ENCODE assay signal across 19 mouse cellular contexts in genomic region chr15:31320598-31321377, GRCm38 (mm10). TPM values are rescaled to one million over a fixed set of nuclear protein-coding genes. Genes with fewer than 3 reads are reported as not detected.
DNase-seq lines count a peak whose midpoint lies in the region; ATAC-seq and TF ChIP-seq lines count a peak whose summit lies in the region.
"Had no signal": no experiment of that assay in that cellular context is flagged by ENCODE, and none has a peak within 500 bp of the region (broad histone marks: within the 10 kb centered on the region; RNA-seq: fewer than 3 reads in every experiment).

No protein-coding gene starts in this region.

- no peak for DNase-seq in lung, postnatal 25 days (ENCODE audit: low spot score)
- no peak for DNase-seq in natural killer cell, adult 2 months (ENCODE audit: low spot score in 2 of 2)
- no peak for DNase-seq in embryo, embryonic 10 days (ENCODE audit: low spot score)
- DNase-seq: cerebellum, adult 2 months; heart, adult 18-20 months; lung, postnatal 36 days; thymus, postnatal 25 days had no signal

- no peaks in the 10 kb centered on the region for H3K4me1 ChIP-seq in intestine, postnatal 0 days (replicated peaks; ENCODE audit: control insufficient read depth, insufficient read depth, low read length)
- H3K4me1 ChIP-seq in intestine, embryonic 15.5 days (replicated peaks), result no peaks in the 10 kb centered on the region
- H3K4me1 ChIP-seq in lung, embryonic 15.5 days, result peaks cover 16% of the 10 kb centered on the region
- H3K4me1 ChIP-seq in ES-Bruce4 (ENCODE audit: control insufficient read depth, insufficient read depth, low read length), result peaks cover 2% of the 10 kb centered on the region
- no peaks in the 10 kb centered on the region; the same call in 1 of the 2 replicates for H3K4me1 ChIP-seq in bone marrow, adult 2 months (ENCODE audit: control insufficient read depth, insufficient read depth, low read length)

- WGBS in intestine, postnatal 0 days, result 55% methylated on average over 12 of the region's 12 CpGs
- 66% methylated on average over 12 of the region's 12 CpGs for WGBS in intestine, embryonic 15.5 days
- WGBS in lung, embryonic 15.5 days, result 50% methylated on average over 12 of the region's 12 CpGs
- WGBS in bone marrow, adult 2 months, result 86% methylated on average over 12 of the region's 12 CpGs

- no peak overlapping the region for H3K9ac ChIP-seq in intestine, postnatal 0 days (ENCODE audit: low read depth, low read length)
- H3K9ac ChIP-seq in intestine, embryonic 15.5 days, result no peak overlapping the region
- no peak overlapping the region for H3K9ac ChIP-seq in lung, embryonic 15.5 days
- H3K9ac ChIP-seq in ES-Bruce4 (ENCODE audit: low read depth, poor library complexity, severe bottlenecking), result no peak overlapping the region
- H3K9ac ChIP-seq: hindbrain, embryonic 15.5 days; limb, embryonic 12.5 days; midbrain, embryonic 12.5 days; neural tube, embryonic 12.5 days had no signal

- no peak overlapping the region for H3K4me2 ChIP-seq in intestine, postnatal 0 days (replicated peaks; ENCODE audit: low read depth)
- no peak overlapping the region for H3K4me2 ChIP-seq in intestine, embryonic 15.5 days (replicated peaks)
- no peak overlapping the region for H3K4me2 ChIP-seq in lung, embryonic 15.5 days
- H3K4me2 ChIP-seq: hindbrain, embryonic 15.5 days; limb, embryonic 12.5 days; midbrain, embryonic 12.5 days; neural tube, embryonic 12.5 days had no signal

- TF ChIP-seq EP300 in ES-Bruce4 (IDR thresholded peaks at IDR 0.05; ENCODE audit: insufficient read depth, low read depth, low read length), result no peak

- no peak overlapping the region for H3K27ac ChIP-seq in intestine, postnatal 0 days (ENCODE audit: low read depth, low read length)
- H3K27ac ChIP-seq in intestine, embryonic 15.5 days, result no peak overlapping the region
- peak overlapping the region; percentile 33 for H3K27ac ChIP-seq in lung, embryonic 15.5 days
- no peak overlapping the region for H3K27ac ChIP-seq in ES-Bruce4 (ENCODE audit: insufficient read depth, low read length)
- H3K27ac ChIP-seq in bone marrow, adult 2 months (ENCODE audit: control insufficient read depth, insufficient read depth, low read depth, low read length, poor library complexity), result no peak overlapping the region
- H3K27ac ChIP-seq: hindbrain, embryonic 15.5 days; limb, embryonic 12.5 days; midbrain, embryonic 12.5 days; neural tube, embryonic 12.5 days had no signal

- no peaks in the 10 kb centered on the region for H3K9me3 ChIP-seq in intestine, postnatal 0 days (ENCODE audit: control insufficient read depth)
- H3K9me3 ChIP-seq in intestine, embryonic 15.5 days, result no peaks in the 10 kb centered on the region
- no peaks in the 10 kb centered on the region for H3K9me3 ChIP-seq in lung, embryonic 15.5 days
- H3K9me3 ChIP-seq in ES-Bruce4 (replicated peaks; ENCODE audit: control insufficient read depth, insufficient read depth, low read length, poor library complexity, severe bottlenecking), result no peaks in the 10 kb centered on the region
- H3K9me3 ChIP-seq: hindbrain, embryonic 15.5 days; limb, embryonic 12.5 days; neural tube, embryonic 12.5 days had no signal

- no peaks in the 10 kb centered on the region for H3K27me3 ChIP-seq in intestine, postnatal 0 days (replicated peaks; ENCODE audit: control insufficient read depth, insufficient read depth, low read length)
- no peaks in the 10 kb centered on the region for H3K27me3 ChIP-seq in intestine, embryonic 15.5 days (replicated peaks)
- no peaks in the 10 kb centered on the region for H3K27me3 ChIP-seq in lung, embryonic 15.5 days
- no peaks in the 10 kb centered on the region for H3K27me3 ChIP-seq in ES-Bruce4 (ENCODE audit: control insufficient read depth, insufficient read depth, low read length, poor library complexity, severe bottlenecking)
- H3K27me3 ChIP-seq: hindbrain, embryonic 15.5 days; limb, embryonic 12.5 days; midbrain, embryonic 12.5 days; neural tube, embryonic 12.5 days had no signal

- ATAC-seq in intestine, postnatal 0 days, result no peak
- ATAC-seq in intestine, embryonic 15.5 days, result no peak
- ATAC-seq in lung, embryonic 15.5 days (ENCODE audit: borderline replicate concordance, extremely low read depth, low FRiP score, low TSS enrichment), result no peak
- ATAC-seq: activated CD4-positive, CD25-positive, alpha-beta regulatory T cell, adult 4 months had no signal

- peak; percentile 34 for TF ChIP-seq CTCF in intestine, postnatal 0 days (IDR thresholded peaks at IDR 0.05; ENCODE audit: low read depth)
- peak; percentile 40 for TF ChIP-seq CTCF in ES-Bruce4 (IDR thresholded peaks at IDR 0.05; ENCODE audit: low read depth, low read length)
- TF ChIP-seq CTCF in bone marrow, adult 2 months (IDR thresholded peaks at IDR 0.05; ENCODE audit: control insufficient read depth, insufficient read depth, low read length), result peak; percentile 39; the same call in 1 of the 2 replicates

- TF ChIP-seq POLR2A in ES-Bruce4 (IDR thresholded peaks at IDR 0.05; ENCODE audit: insufficient read depth, low read length), result no peak
- TF ChIP-seq POLR2A in bone marrow, adult 2 months (IDR thresholded peaks at IDR 0.05; ENCODE audit: borderline replicate concordance, control insufficient read depth, low read depth, low read length), result no peak

- no peaks in the 10 kb centered on the region for H3K36me3 ChIP-seq in intestine, postnatal 0 days (ENCODE audit: control insufficient read depth, insufficient read depth)
- H3K36me3 ChIP-seq in intestine, embryonic 15.5 days, result no peaks in the 10 kb centered on the region
- H3K36me3 ChIP-seq in lung, embryonic 15.5 days, result no peaks in the 10 kb centered on the region
- no peaks in the 10 kb centered on the region for H3K36me3 ChIP-seq in ES-Bruce4 (ENCODE audit: control insufficient read depth, insufficient read depth, low read length, poor library complexity, severe bottlenecking)
- H3K36me3 ChIP-seq: G1E; hindbrain, embryonic 15.5 days; limb, embryonic 12.5 days; midbrain, embryonic 12.5 days; neural tube, embryonic 12.5 days had no signal

- no peak overlapping the region for H3K4me3 ChIP-seq in intestine, postnatal 0 days (ENCODE audit: low read depth, low read length)
- no peak overlapping the region for H3K4me3 ChIP-seq in intestine, embryonic 15.5 days (replicated peaks)
- H3K4me3 ChIP-seq in lung, embryonic 15.5 days, result no peak overlapping the region
- H3K4me3 ChIP-seq in ES-Bruce4 (ENCODE audit: low read depth, low read length), result no peak overlapping the region
- no peak overlapping the region for H3K4me3 ChIP-seq in bone marrow, adult 2 months (replicated peaks; ENCODE audit: control insufficient read depth, low read depth, low read length)
- H3K4me3 ChIP-seq: erythroblast, embryonic 14.5 days; hindbrain, embryonic 15.5 days; limb, embryonic 12.5 days; midbrain, embryonic 12.5 days; neural tube, embryonic 12.5 days had no signal

RNA-seq across cellular contexts. Expression of gene Ankrd33b, which starts 46.7 kb away (rescaled TPM):
- 0.25 and 0.29 TPM in 2 replicates for polyA plus RNA-seq in intestine, postnatal 0 days (2015; fragmentation: Nextera tagmentation; extraction: Ambion mirVana)
- polyA plus RNA-seq in intestine, embryonic 15.5 days (2015; fragmentation: Nextera tagmentation; extraction: Ambion mirVana), result 0.34 and 0.43 TPM in 2 replicates
- 4.1 and 5.3 TPM in 2 replicates for polyA plus RNA-seq in lung, embryonic 15.5 days (2015; fragmentation: Nextera tagmentation; extraction: Ambion mirVana)
- polyA plus RNA-seq in ES-Bruce4 (2011; ENCODE audit: insufficient read depth, insufficient read length, low read depth, missing spikeins), result 1.4 and 1.6 TPM in 2 replicates
- polyA plus RNA-seq in bone marrow, adult 2 months (2011; ENCODE audit: insufficient read depth, insufficient read length, low replicate concordance, missing spikeins), result 1.2 and 3.9 TPM in 2 replicates
- polyA plus RNA-seq: G1E had no signal
